Mouse (Mus musculus): Measurements from ENCODE around the gene Tmem121b. TPM values are rescaled to one million over a fixed set of nuclear protein-coding genes. Genes with fewer than 3 reads are reported as not detected.

Gene Tmem121b
- total RNA-seq, 1 experiment: 0.09 TPM

DNA sequence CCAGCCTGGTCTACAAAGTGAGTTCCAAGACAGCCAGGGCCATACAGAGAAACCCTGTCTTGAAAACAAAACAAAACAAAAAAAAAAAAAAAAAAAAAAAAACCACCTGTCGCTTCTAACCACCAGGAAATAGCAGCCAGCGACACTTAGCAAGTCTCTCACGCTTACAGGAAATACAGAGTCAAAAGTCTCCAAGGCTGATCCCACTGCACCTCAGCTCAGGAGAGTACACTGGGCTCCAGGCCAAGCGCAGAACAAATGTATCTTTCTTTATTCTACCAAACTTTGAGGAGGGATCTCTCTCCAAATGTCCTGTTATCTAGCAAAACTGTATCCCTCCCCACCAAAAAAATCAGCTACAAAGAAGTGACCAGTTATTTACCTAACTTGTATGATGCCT is 35.5 kb upstream of the Tmem121b start:
- H3K9ac ChIP-seq (ENCODE audit: insufficient read depth, low read depth, low read length, poor library complexity, severe bottlenecking): no peak overlapping the region
- in situ Hi-C loops (cut with MboI; ENCODE audit: low sequenced_read_pairs in 2 of 2, unreplicated experiment in 2 of 2): no loop called here
- no peak overlapping the region for H3K27ac ChIP-seq (ENCODE audit: insufficient read depth, low read depth, low read length, poor library complexity, severe bottlenecking)
- no peaks in the 10 kb centered on the region for H3K9me3 ChIP-seq (ENCODE audit: control insufficient read depth, insufficient read depth, low read depth, low read length)
- no peak for DNase-seq (ENCODE audit: low read depth, low spot score)
- H3K4me1 ChIP-seq (ENCODE audit: control insufficient read depth in 2 of 2, insufficient read depth in 2 of 2, low read length in 2 of 2, poor library complexity in 1 of 2): peaks cover 3 to 4% of the 10 kb centered on the region in 2 experiments; a peak in 1 of 4 replicates
- H3K36me3 ChIP-seq (ENCODE audit: control insufficient read depth, insufficient read depth, low read length, poor library complexity, severe bottlenecking): no peaks in the 10 kb centered on the region
- H3K4me3 ChIP-seq (ENCODE audit: insufficient read depth in 1 of 2, low read depth in 1 of 2, low read length in 2 of 2, poor library complexity in 1 of 2, severe bottlenecking in 1 of 2): no peak overlapping the region
- TF ChIP-seq HCFC1 (IDR thresholded peaks at IDR 0.05; ENCODE audit: borderline replicate concordance, insufficient read depth, low read length) (no peak), MAFK (IDR thresholded peaks at IDR 0.05; ENCODE audit: insufficient read depth, low read depth, low read length) (no peak), ZC3H11A (IDR thresholded peaks at IDR 0.05; ENCODE audit: borderline replicate concordance, low read depth, low read length) (no peak), CHD2 (IDR thresholded peaks at IDR 0.05; ENCODE audit: low read depth, low read length) (no peak), ZNF384 (IDR thresholded peaks at IDR 0.05; ENCODE audit: low read depth, low read length) (no peak)

DNA sequence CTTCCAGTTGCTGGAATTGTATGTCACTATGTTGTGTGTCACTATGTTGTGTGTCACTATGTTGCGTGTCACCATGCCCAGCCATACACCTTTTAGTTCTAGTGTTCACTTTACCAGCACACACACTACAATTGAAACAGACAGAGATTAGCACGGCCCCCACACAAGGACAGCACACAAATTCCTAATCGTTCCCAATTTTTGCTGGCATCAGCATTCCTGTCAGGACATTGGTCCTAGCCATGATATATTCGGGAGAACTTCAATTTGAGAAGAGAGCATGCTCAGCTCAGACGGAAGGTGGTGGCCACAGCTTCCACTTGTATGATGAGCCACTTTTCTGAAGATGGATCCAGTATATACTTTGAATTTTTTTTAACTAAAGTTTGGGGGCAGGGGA is 31.2 kb upstream of the Tmem121b start:
- Histone ChIP-seq H3K36me3 (ENCODE audit: control insufficient read depth, insufficient read depth, low read length, poor library complexity, severe bottlenecking) (peaks cover 12% of the 10 kb centered on the region; the same call in 1 of the 2 replicates), H3K9me3 (ENCODE audit: control insufficient read depth, insufficient read depth, low read depth, low read length) (no peaks in the 10 kb centered on the region), H3K4me1 (ENCODE audit: control insufficient read depth in 2 of 2, insufficient read depth in 2 of 2, low read length in 2 of 2, poor library complexity in 1 of 2) (0 out of 4 replicates have a peak, but pooled peaks cover 0 to 2% of the 10 kb centered on the region in 2 experiments), H3K4me3 (ENCODE audit: insufficient read depth in 1 of 2, low read depth in 1 of 2, low read length in 2 of 2, poor library complexity in 1 of 2, severe bottlenecking in 1 of 2) (no peak overlapping the region), H3K9ac (ENCODE audit: insufficient read depth, low read depth, low read length, poor library complexity, severe bottlenecking) (no peak overlapping the region), H3K27ac (ENCODE audit: insufficient read depth, low read depth, low read length, poor library complexity, severe bottlenecking) (no peak overlapping the region)
- in situ Hi-C loops (cut with MboI; ENCODE audit: low sequenced_read_pairs in 2 of 2, unreplicated experiment in 2 of 2): no loop called here
- TF ChIP-seq MAFK (IDR thresholded peaks at IDR 0.05; ENCODE audit: insufficient read depth, low read depth, low read length) (peak; percentile 57), HCFC1 (IDR thresholded peaks at IDR 0.05; ENCODE audit: borderline replicate concordance, insufficient read depth, low read length) (no peak), CHD2 (IDR thresholded peaks at IDR 0.05; ENCODE audit: low read depth, low read length) (no peak)
- DNase-seq (ENCODE audit: low read depth, low spot score): no peak

DNA sequence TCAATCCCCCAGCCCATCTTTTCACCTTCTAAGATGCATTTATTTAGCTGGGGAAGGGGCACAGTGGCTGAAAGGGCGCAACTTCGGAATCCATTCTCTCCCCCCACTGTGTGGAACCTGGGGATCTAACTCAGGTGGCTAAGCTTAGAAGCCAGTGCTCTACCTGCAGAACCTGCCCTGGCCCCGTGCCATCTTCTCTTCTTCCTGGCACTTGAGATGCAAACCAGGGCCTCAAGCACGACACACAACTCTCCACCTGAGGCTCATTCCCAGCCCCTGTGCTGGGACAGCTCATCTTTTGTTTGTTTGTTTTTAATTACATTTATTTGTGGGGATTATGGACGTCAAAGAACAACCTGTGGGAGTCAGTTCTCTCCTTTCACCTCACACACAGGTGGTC is 26.0 kb upstream of the Tmem121b start:
- Histone ChIP-seq H3K4me1 (ENCODE audit: control insufficient read depth in 2 of 2, insufficient read depth in 2 of 2, low read length in 2 of 2, poor library complexity in 1 of 2) (no peaks in the 10 kb centered on the region), H3K27ac (ENCODE audit: insufficient read depth, low read depth, low read length, poor library complexity, severe bottlenecking) (no peak overlapping the region), H3K4me3 (ENCODE audit: insufficient read depth in 1 of 2, low read depth in 1 of 2, low read length in 2 of 2, poor library complexity in 1 of 2, severe bottlenecking in 1 of 2) (no peak overlapping the region), H3K36me3 (ENCODE audit: control insufficient read depth, insufficient read depth, low read length, poor library complexity, severe bottlenecking) (peaks cover 13% of the 10 kb centered on the region; the same call in 1 of the 2 replicates), H3K9ac (ENCODE audit: insufficient read depth, low read depth, low read length, poor library complexity, severe bottlenecking) (no peak overlapping the region), H3K9me3 (ENCODE audit: control insufficient read depth, insufficient read depth, low read depth, low read length) (no peaks in the 10 kb centered on the region)
- DNase-seq (ENCODE audit: low read depth, low spot score): no peak
- TF ChIP-seq ZNF384 (IDR thresholded peaks at IDR 0.05; ENCODE audit: low read depth, low read length) (no peak), ZC3H11A (IDR thresholded peaks at IDR 0.05; ENCODE audit: borderline replicate concordance, low read depth, low read length) (no peak), MAFK (IDR thresholded peaks at IDR 0.05; ENCODE audit: insufficient read depth, low read depth, low read length) (no peak), HCFC1 (IDR thresholded peaks at IDR 0.05; ENCODE audit: borderline replicate concordance, insufficient read depth, low read length) (no peak), CHD2 (IDR thresholded peaks at IDR 0.05; ENCODE audit: low read depth, low read length) (no peak)
- in situ Hi-C loops (cut with MboI; ENCODE audit: low sequenced_read_pairs in 2 of 2, unreplicated experiment in 2 of 2): no loop called here

DNA sequence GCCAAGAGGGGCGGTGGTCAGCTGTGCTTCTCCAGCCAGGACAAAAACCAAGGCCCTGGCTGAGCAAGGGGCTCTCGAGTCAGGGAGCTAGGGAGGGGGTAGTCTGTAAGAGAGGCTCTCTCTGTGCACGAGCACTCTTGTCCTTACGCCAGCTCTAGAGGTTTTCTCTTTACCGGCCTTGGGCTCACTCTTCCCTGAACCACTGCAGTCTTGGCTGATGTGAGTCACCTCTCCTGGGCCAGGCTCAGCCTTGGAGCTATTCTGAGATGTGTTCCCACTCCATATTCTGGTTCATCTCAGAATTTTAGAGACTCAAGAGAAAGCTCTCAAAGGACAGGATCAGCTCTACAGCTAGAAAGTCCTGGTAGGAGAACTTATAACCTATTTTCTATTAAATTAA is 23.7 kb upstream of the Tmem121b start:
- peaks cover 18% of the 10 kb centered on the region; the same call in 1 of the 2 replicates for H3K36me3 ChIP-seq (ENCODE audit: control insufficient read depth, insufficient read depth, low read length, poor library complexity, severe bottlenecking)
- H3K9me3 ChIP-seq (ENCODE audit: control insufficient read depth, insufficient read depth, low read depth, low read length): no peaks in the 10 kb centered on the region
- in situ Hi-C loops (cut with MboI; ENCODE audit: low sequenced_read_pairs in 2 of 2, unreplicated experiment in 2 of 2): no loop called here
- no peak for DNase-seq (ENCODE audit: low read depth, low spot score)
- TF ChIP-seq ZC3H11A (IDR thresholded peaks at IDR 0.05; ENCODE audit: borderline replicate concordance, low read depth, low read length): no peak
- TF ChIP-seq ZNF384 (IDR thresholded peaks at IDR 0.05; ENCODE audit: low read depth, low read length): no peak
- TF ChIP-seq MAFK (IDR thresholded peaks at IDR 0.05; ENCODE audit: insufficient read depth, low read depth, low read length): no peak
- TF ChIP-seq CHD2 (IDR thresholded peaks at IDR 0.05; ENCODE audit: low read depth, low read length): no peak
- TF ChIP-seq HCFC1 (IDR thresholded peaks at IDR 0.05; ENCODE audit: borderline replicate concordance, insufficient read depth, low read length): no peak
- H3K27ac ChIP-seq (ENCODE audit: insufficient read depth, low read depth, low read length, poor library complexity, severe bottlenecking): no peak overlapping the region
- no peaks in the 10 kb centered on the region for H3K4me1 ChIP-seq (ENCODE audit: control insufficient read depth in 2 of 2, insufficient read depth in 2 of 2, low read length in 2 of 2, poor library complexity in 1 of 2)
- H3K4me3 ChIP-seq (ENCODE audit: insufficient read depth in 1 of 2, low read depth in 1 of 2, low read length in 2 of 2, poor library complexity in 1 of 2, severe bottlenecking in 1 of 2): no peak overlapping the region
- no peak overlapping the region for H3K9ac ChIP-seq (ENCODE audit: insufficient read depth, low read depth, low read length, poor library complexity, severe bottlenecking)

DNA sequence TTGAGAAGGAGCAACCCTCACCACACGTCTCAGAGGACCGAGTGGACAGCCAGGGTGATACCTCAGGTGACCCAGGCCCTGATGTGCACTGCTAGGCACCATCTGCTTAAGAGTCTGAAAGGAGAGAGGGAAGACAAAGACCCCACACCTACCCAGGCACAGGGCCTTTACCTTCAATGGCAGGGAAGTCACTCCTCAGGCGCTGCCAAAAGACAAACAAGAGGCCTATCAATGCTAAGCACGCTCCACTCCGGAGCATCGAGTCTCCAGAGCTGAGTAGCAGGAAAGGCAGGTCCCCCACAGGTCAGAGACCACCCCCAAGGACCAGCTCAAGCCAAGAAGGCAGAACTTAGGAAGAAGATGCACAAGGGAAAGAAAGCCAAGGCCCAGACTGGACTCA is 23.3 kb upstream of the Tmem121b start:
- Histone ChIP-seq H3K9ac (ENCODE audit: insufficient read depth, low read depth, low read length, poor library complexity, severe bottlenecking) (no peak overlapping the region), H3K36me3 (ENCODE audit: control insufficient read depth, insufficient read depth, low read length, poor library complexity, severe bottlenecking) (peaks cover 18% of the 10 kb centered on the region; the same call in 1 of the 2 replicates), H3K4me1 (ENCODE audit: control insufficient read depth in 2 of 2, insufficient read depth in 2 of 2, low read length in 2 of 2, poor library complexity in 1 of 2) (no peaks in the 10 kb centered on the region), H3K27ac (ENCODE audit: insufficient read depth, low read depth, low read length, poor library complexity, severe bottlenecking) (no peak overlapping the region), H3K4me3 (ENCODE audit: insufficient read depth in 1 of 2, low read depth in 1 of 2, low read length in 2 of 2, poor library complexity in 1 of 2, severe bottlenecking in 1 of 2) (no peak overlapping the region), H3K9me3 (ENCODE audit: control insufficient read depth, insufficient read depth, low read depth, low read length) (no peaks in the 10 kb centered on the region)
- TF ChIP-seq ZNF384 (IDR thresholded peaks at IDR 0.05; ENCODE audit: low read depth, low read length) (no peak), HCFC1 (IDR thresholded peaks at IDR 0.05; ENCODE audit: borderline replicate concordance, insufficient read depth, low read length) (no peak)
- DNase-seq (ENCODE audit: low read depth, low spot score): no peak
- in situ Hi-C loops (cut with MboI; ENCODE audit: low sequenced_read_pairs in 2 of 2, unreplicated experiment in 2 of 2): no loop called here

All from ES-E14 (cell line).